Mouse (Mus musculus) testis, adult 2 months (tissue): ENCODE data around the gene Tarm1.

Source experiments
- CTCF ChIP-seq: fragments of 200-500 bp; IDR thresholded peaks from 2 replicates; pipeline ENCODE4 v1.5.1; 2012; ENCODE audit warnings: low read depth, mild to moderate bottlenecking, inconsistent platforms, low read length, moderate library complexity; ENCODE audit not compliant: control insufficient read depth, insufficient read depth, insufficient replicate concordance
- POLR2A ChIP-seq: fragments of 200-500 bp; IDR thresholded peaks from 2 replicates; pipeline ENCODE4 v1.6.1; 2012; ENCODE audit warnings: low read depth, mild to moderate bottlenecking, inconsistent platforms, low read length, moderate library complexity; ENCODE audit not compliant: control insufficient read depth

DNA sequence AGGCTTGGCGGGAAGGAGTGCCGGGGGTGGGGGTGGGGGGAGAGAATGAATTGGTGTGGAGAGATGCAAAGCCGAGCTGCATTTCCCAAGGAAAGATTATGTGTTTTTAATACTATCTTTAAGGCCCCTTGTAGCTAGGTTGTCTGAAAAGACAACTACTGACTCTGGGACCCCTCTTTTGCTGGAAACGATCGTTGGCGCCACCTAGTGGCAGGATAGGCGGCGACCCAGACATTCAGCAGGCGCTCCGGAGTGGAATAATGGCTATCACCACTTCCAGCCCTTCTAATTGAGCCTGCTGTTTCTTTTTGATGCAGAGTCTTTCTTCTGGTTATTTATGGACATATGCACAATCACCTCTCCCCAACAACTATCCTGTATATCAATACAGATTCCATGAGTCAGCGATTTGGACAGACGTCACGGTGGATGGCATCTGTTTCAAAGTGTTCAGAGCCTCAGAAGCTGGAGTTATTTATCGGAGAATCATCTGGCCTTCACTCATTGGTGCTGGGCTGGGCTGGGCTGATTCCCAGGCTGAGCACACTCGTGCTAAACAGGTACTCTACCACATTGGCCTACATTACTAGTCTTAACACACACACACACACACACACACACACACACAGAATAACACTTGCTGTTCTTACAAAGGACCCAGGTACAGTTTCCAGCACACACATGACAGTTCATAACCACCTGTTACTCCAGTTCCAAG is 53.5 kb downstream of the Tarm1 start:
- TF ChIP-seq CTCF (peak; percentile 63), POLR2A (no peak)
